In genomic region chr1:37342524-37342923, GRCm38 (mm10) we compare ENCODE assay signal across 17 mouse cellular contexts.
"Had no signal": no experiment of that assay in that cellular context is flagged by ENCODE, and none has a peak within 500 bp of the region (broad histone marks: within the 10 kb centered on the region; RNA-seq: fewer than 3 reads in every experiment).

No protein-coding gene starts in this region.

- ATAC-seq: midbrain, embryonic 15.5 days had no signal

- DNase-seq: kidney, adult 9 months; kidney, postnatal 14 days; lung, embryonic 14.5 days; right cerebral cortex, adult 18-20 months; right cerebral cortex, postnatal 14 days; right cerebral cortex, postnatal 4 days; thymus, adult 2 months; thymus, postnatal 14 days; thymus, postnatal 4 days had no signal

- H3K9ac ChIP-seq: limb, embryonic 12.5 days; limb, embryonic 15.5 days; lung, embryonic 14.5 days; midbrain, embryonic 12.5 days; midbrain, embryonic 15.5 days; neural tube, embryonic 12.5 days; neural tube, embryonic 15.5 days had no signal

- H3K27ac ChIP-seq: limb, embryonic 12.5 days; limb, embryonic 15.5 days; macrophage; midbrain, embryonic 12.5 days; midbrain, embryonic 15.5 days; neural tube, embryonic 12.5 days; neural tube, embryonic 15.5 days; stomach, postnatal 0 days had no signal

- H3K36me3 ChIP-seq: limb, embryonic 12.5 days; limb, embryonic 15.5 days; midbrain, embryonic 12.5 days; midbrain, embryonic 15.5 days; neural tube, embryonic 12.5 days; neural tube, embryonic 15.5 days had no signal

- H3K9me3 ChIP-seq: limb, embryonic 12.5 days; limb, embryonic 15.5 days; midbrain, embryonic 12.5 days; midbrain, embryonic 15.5 days; neural tube, embryonic 12.5 days; neural tube, embryonic 15.5 days had no signal

- H3K4me2 ChIP-seq: limb, embryonic 12.5 days; limb, embryonic 15.5 days; lung, embryonic 14.5 days; midbrain, embryonic 12.5 days; midbrain, embryonic 15.5 days; neural tube, embryonic 12.5 days; neural tube, embryonic 15.5 days had no signal

- H3K4me3 ChIP-seq: limb, embryonic 12.5 days; limb, embryonic 15.5 days; midbrain, embryonic 12.5 days; midbrain, embryonic 15.5 days; neural tube, embryonic 12.5 days; neural tube, embryonic 15.5 days had no signal

- H3K27me3 ChIP-seq: limb, embryonic 12.5 days; limb, embryonic 15.5 days; midbrain, embryonic 12.5 days; midbrain, embryonic 15.5 days; neural tube, embryonic 12.5 days; neural tube, embryonic 15.5 days had no signal

- H3K4me1 ChIP-seq: limb, embryonic 12.5 days; midbrain, embryonic 12.5 days; neural tube, embryonic 12.5 days had no signal
